Mouse (Mus musculus) embryonic facial prominence, embryonic 14.5 days (tissue): ENCODE measurements around the gene Prrc2a. TPM values are rescaled to one million over a fixed set of nuclear protein-coding genes. Genes with fewer than 3 reads are reported as not detected.
A peak's percentile ranks its signal among the peaks of the same experiment; 100 is the strongest.

Experiments used
- ATAC-seq: fragments of 200-750 bp; cut with Nextera tagmentation; 2 replicates; pipeline ENCODE4 v1.8.0; 2017; ENCODE audit warnings: low read depth, moderate number of reproducible peaks, moderate TSS enrichment
- DNase-seq: peaks from one replicate; pipeline ENCODE4 v3.0.0-alpha.2; 2015; ENCODE audit warnings: low spot score
- H3K27ac ChIP-seq: fragments of 300-500 bp; sonication (generic); replicated peaks from 2 replicates; pipeline ENCODE4 v1.5.1; 2014; ENCODE audit warnings: low read depth, mild to moderate bottlenecking, low read length, moderate library complexity
- H3K27me3 ChIP-seq: fragments of 300-500 bp; sonication (generic); replicated peaks from 2 replicates; pipeline ENCODE4 v1.6.1; 2014; ENCODE audit warnings: low read length; ENCODE audit not compliant: control insufficient read depth, insufficient read depth
- H3K36me3 ChIP-seq: fragments of 300-500 bp; sonication (generic); 2 replicates; pipeline ENCODE4 v1.6.1; 2014; ENCODE audit warnings: low read length, mixed read lengths; ENCODE audit not compliant: control insufficient read depth, insufficient read depth
- H3K4me1 ChIP-seq: fragments of 300-500 bp; sonication (generic); 2 replicates; pipeline ENCODE4 v1.6.1; 2014; ENCODE audit warnings: antibody characterized with exemption, low read length; ENCODE audit not compliant: control insufficient read depth, insufficient read depth
- H3K4me2 ChIP-seq: fragments of 300-500 bp; sonication (generic); 2 replicates; pipeline ENCODE4 v1.6.1; 2014; ENCODE audit warnings: low read depth, mild to moderate bottlenecking, low read length, moderate library complexity, mixed read lengths
- H3K4me3 ChIP-seq: fragments of 300-500 bp; sonication (generic); 2 replicates; pipeline ENCODE4 v1.5.1; 2014; ENCODE audit warnings: low read depth, mild to moderate bottlenecking, low read length
- H3K9ac ChIP-seq: fragments of 300-500 bp; sonication (generic); 2 replicates; pipeline ENCODE4 v1.6.1; 2014; ENCODE audit warnings: low read depth, mild to moderate bottlenecking, low read length, moderate library complexity, mixed read lengths
- H3K9me3 ChIP-seq: fragments of 300-500 bp; sonication (generic); 2 replicates; pipeline ENCODE4 v1.6.1; 2016; ENCODE audit warnings: low read length; ENCODE audit not compliant: control insufficient read depth
- WGBS: fragments of 180-500 bp; shearing (Covaris S2); extraction: QIAGEN DNeasy Blood & Tissue Kit; methylation state at CpG from one replicate; pipeline ENCODE4 v1.1.7; 2014; 5-methylcytosine and 5-hydroxymethylcytosine counted together
- polyA plus RNA-seq: library from polyadenylated mRNA; unstranded; fragments of >200 nt; fragmentation: Nextera tagmentation; extraction: Ambion mirVana; gene quantifications from 2 replicates; pipeline ENCODE4 v1.2.1, GENCODE M21; 2014

Prrc2a gene
- polyA plus RNA-seq, 1 experiment from 2014 or later: 151 TPM

DNA sequence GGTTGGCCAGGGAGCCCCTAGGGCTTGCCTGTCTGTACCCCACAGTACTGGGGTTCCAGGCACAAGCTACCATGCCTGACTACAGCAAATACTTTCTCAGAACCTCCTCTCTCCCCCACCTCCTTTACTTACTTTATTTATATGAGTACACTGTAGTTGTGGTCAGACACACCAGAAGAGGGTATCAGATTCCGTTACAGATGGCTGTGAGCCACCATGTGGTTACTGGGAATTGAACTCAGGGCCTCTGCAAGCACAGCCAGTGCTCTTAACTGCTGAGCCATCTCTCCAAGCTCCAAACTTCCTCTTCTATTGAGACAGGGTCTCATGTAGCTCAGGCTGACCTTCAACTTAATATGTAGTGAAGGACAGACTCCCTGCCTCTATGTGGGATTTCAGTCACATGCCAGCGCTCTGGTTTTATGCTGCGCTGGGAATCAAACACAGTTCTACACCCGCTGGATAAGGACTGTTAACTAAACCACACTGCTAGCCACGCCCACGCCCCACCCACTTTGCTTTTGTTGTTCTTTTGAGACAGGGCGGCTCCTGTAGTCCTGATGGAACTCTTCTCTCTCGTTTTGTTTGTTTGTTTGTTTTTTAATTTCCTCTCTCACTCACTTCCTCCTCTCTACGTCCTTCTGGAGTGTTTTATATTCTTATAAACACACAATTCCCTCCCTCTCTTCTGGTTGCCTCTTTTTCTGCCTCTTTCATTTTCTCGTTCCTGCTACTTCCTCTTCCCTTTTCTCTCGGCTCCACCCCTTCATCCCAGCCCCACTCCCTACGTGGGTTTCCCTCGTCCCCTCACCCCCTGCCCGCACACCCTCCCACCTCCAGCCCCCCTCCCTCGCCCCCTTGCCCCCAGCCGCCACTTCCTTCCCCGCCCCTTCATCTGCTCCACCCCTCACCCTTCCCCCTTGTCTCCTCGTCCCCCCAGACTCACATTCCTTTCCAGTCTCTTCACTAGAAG is 21.2 kb upstream of the Prrc2a start:
- Histone ChIP-seq H3K9me3 (no peaks in the 10 kb centered on the region), H3K27ac (peak overlapping the region; percentile 22), H3K9ac (peak overlapping the region; percentile 11), H3K36me3 (no peaks in the 10 kb centered on the region), H3K4me2 (peak overlapping the region; percentile 52), H3K4me3 (peak overlapping the region; percentile 35), H3K27me3 (no peaks in the 10 kb centered on the region), H3K4me1 (peaks cover 9% of the 10 kb centered on the region; the same call in 1 of the 2 replicates)
- ATAC-seq: peak; percentile 79
- DNase-seq: peak; percentile 81
- WGBS: 3% methylated on average over 18 of the region's 18 CpGs

DNA sequence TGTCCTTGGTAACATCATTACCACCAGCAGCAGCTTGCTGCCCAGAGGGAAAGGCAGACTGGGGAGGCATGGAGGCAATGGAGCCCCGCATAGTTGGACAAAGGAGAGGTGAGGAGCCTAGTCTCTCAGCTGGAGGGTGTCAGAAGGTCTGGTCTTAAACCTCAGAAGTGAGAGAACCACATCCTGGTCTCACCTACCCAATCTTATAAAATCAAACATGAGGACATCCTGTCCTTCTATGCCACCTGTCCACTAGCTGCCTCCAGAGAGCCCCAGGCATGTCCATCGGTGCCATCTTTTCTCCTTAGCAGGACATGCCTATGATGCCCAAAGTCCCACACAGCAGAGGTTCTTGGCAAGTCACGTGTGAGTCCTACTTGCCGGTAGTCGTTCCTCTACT is 15.4 kb upstream of the Prrc2a start:
- Histone ChIP-seq H3K9ac (no peak overlapping the region), H3K4me3 (no peak overlapping the region), H3K27me3 (no peaks in the 10 kb centered on the region), H3K27ac (no peak overlapping the region), H3K9me3 (no peaks in the 10 kb centered on the region), H3K36me3 (no peaks in the 10 kb centered on the region), H3K4me1 (no peaks in the 10 kb centered on the region), H3K4me2 (no peak overlapping the region)
- 95% methylated on average over 5 of the region's 5 CpGs for WGBS
- ATAC-seq: no peak
- DNase-seq: no peak

DNA sequence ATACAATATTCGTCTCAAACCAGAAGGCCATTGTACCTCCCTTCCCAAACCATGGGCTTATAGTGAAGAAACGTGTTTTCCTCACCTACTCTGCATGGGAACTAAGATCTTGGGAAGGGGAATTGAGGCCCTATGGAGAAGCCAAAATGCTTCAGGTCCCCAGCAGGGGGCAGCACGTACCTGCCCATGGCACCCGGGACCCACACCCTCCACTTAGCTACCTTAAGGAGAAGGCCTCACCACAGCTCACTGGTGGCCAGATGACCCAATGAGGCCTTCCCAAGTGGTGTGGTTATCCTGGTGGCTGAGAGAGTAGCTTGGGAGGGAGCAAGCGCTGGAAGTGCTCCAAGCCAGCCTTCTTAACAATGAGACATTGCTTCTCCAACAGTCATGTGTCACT is 13.8 kb upstream of the Prrc2a start:
- Histone ChIP-seq H3K36me3 (no peaks in the 10 kb centered on the region), H3K4me2 (no peak overlapping the region), H3K9ac (no peak overlapping the region), H3K27ac (no peak overlapping the region), H3K27me3 (no peaks in the 10 kb centered on the region), H3K4me3 (no peak overlapping the region), H3K9me3 (no peaks in the 10 kb centered on the region), H3K4me1 (peaks cover 4% of the 10 kb centered on the region; the same call in 1 of the 2 replicates)
- 18% methylated on average over 5 of the region's 5 CpGs for WGBS
- ATAC-seq (peak; percentile 82), DNase-seq (peak; percentile 74)

DNA sequence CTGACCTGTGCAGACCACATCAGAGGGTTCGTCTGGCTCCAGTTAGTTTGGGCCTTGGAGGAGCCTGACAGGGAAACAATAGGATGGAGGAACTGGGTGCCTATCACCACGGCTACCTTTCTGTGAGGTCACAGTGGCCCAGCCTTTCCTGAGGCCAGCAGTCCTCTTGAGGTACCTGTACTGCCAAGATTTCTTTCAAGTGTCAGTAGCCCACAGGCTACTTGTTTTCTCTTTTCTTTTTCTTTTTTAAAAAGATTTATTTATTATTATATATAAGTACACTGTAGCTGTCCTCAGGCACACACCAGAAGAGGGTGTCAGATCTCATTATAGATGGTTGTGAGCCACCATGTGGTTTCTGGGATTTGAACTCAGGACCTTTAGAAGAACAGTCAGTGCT is 11.3 kb upstream of the Prrc2a start, which contains the start of gene Aif1:
TSS of gene Aif1 (minus strand) at position 101 of the 400 bp plus-strand sequence.
- DNase-seq (no peak), ATAC-seq (no peak)
- Histone ChIP-seq H3K27me3 (no peaks in the 10 kb centered on the region), H3K4me1 (peaks cover 6% of the 10 kb centered on the region; the same call in 1 of the 2 replicates), H3K4me3 (no peak within 1 kb of the TSS), H3K27ac (no peak within 1 kb of the TSS), H3K9me3 (no peaks in the 10 kb centered on the region), H3K9ac (peak within 1 kb of the TSS; percentile 30; the same call in 1 of the 2 replicates), H3K36me3 (no peaks in the 10 kb centered on the region), H3K4me2 (no peak within 1 kb of the TSS)
- 41% methylated on average over 2 of the region's 2 CpGs for WGBS

DNA sequence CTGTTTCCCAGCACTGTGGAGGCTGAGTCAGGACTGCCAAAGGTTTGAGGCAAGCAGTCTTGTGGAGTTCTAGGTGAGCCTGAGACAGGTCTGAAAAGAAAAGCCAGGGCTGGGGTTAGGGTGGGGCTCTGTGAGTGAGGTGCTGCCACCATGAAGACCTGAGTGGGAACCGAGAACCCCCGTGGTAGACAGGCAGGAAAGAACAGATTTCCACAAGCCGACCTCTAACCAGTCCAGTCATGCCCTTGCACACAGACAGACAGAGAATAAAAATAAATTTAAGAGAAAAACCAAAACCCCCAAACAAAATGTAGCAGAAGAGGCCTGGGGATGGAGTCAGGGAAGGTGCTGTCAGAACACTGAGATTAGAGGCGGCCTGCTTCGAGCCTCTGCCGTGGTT is 10.7 kb upstream of the Prrc2a start:
- peaks cover 6% of the 10 kb centered on the region; the same call in 1 of the 2 replicates for H3K4me1 ChIP-seq
- H3K9me3 ChIP-seq: no peaks in the 10 kb centered on the region
- DNase-seq (no peak), ATAC-seq (no peak)
- no peaks in the 10 kb centered on the region for H3K27me3 ChIP-seq
- H3K4me2 ChIP-seq: no peak overlapping the region
- H3K27ac ChIP-seq: no peak overlapping the region
- peak overlapping the region; percentile 30; the same call in 1 of the 2 replicates for H3K9ac ChIP-seq
- H3K36me3 ChIP-seq: no peaks in the 10 kb centered on the region
- WGBS: 67% methylated on average over 6 of the region's 6 CpGs
- no peak overlapping the region for H3K4me3 ChIP-seq

DNA sequence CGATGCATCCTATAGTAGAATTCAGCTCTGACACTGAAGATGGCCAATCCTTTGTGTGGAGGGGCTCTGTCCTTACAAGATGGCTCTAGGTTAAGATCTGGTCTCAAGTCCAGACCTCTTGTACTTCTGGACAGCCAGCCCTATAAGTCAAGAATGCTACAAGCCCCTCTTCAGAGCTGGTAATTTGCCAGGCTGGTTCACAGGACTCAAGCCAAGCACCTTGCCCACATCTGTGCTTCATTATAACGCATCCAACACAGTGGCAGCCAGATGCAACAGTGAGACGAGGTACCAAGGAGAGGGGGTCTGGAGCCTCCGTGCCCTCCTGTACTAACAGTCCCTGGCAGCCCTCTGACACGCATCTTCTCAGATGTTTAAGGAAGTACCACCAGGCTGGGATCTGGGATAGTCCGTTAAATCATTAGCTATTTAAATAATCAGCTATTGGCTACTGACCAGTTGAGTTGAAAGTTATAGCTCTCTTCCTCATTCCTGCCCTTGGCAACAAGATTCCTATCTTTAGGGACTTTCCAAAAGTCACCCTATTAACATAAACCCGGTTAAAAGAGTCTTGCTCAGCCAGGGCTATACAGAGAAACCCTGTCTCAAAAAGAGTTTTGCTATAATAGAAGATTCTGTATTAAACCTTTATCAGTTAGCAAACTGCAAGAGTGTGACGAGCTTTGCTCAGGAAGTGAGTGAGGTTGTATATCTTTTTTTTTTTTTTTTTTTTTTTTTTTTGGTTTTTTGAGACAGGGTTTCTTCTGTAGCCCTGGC is 9.7 kb upstream of the Prrc2a start:
- no peaks in the 10 kb centered on the region for H3K36me3 ChIP-seq
- 58% methylated on average over 8 of the region's 8 CpGs for WGBS
- no peak overlapping the region for H3K9ac ChIP-seq
- ATAC-seq (no peak), DNase-seq (no peak)
- no peak overlapping the region for H3K4me2 ChIP-seq
- H3K4me3 ChIP-seq: no peak overlapping the region
- no peak overlapping the region for H3K27ac ChIP-seq
- peaks cover 6% of the 10 kb centered on the region; the same call in 1 of the 2 replicates for H3K4me1 ChIP-seq
- H3K27me3 ChIP-seq: no peaks in the 10 kb centered on the region
- no peaks in the 10 kb centered on the region for H3K9me3 ChIP-seq

DNA sequence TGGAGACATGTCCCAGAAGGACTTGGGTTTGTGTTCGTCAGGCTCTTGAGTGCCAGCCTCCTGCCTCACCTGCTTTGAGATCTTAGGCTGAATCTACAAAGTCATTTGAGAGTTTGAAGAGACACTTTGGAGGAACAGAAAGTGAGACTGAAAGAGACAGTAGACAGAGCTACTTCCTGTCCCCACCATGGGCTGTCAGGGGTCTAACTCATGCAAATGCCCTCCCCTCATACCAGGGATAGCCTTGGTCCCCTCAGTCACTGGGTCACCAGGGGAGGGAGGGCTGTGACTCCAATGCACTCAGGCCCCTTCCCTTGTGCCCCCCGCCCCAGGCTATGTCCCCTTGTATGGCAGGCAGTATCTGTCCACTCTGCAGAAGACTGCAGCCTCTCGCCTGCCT is 8.6 kb upstream of the Prrc2a start:
- Histone ChIP-seq H3K27ac (no peak overlapping the region; the same call in 1 of the 2 replicates), H3K27me3 (no peaks in the 10 kb centered on the region)

DNA sequence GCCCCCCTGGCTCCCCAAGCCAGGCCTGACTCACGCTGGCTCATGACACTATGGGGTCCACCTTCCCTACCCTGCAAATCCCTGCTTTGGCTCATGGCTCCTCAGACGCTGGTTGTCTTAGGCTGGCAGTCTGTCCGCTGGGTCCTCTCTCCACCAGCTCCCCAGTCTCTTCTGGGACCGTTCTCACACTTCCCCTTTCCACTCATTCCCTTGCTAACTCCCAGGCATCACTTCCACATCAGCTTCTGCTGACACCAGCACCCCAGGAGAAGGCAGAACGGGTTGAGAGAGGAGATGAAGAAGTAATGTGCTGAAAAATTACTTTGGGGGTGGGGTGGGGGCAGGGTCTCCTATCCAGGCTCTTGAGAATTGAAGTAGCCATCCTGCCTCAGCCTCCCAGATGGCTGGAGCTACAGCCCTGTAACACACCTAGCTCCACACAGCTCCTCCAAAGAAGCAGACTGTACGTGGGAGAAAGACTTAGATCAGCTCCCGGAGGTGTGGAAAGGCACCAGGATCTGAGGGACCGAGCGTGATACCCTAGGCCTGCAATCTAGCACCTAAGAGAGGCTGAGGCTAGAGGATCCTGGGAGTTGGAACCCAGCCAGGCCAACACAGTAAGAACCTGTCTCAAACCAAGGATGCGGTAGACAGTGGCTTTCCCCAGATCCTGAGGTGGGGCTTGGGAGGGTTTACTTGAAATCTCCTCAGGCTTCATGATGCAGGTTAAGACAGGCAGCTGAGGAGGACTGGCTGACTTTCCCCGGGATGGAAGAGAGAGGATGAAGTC is 7.9 kb upstream of the Prrc2a start:
- Histone ChIP-seq H3K27ac (no peak overlapping the region), H3K4me1 (peaks cover 6% of the 10 kb centered on the region; the same call in 1 of the 2 replicates), H3K9ac (no peak overlapping the region), H3K27me3 (no peaks in the 10 kb centered on the region), H3K4me3 (no peak overlapping the region), H3K36me3 (no peaks in the 10 kb centered on the region), H3K9me3 (no peaks in the 10 kb centered on the region), H3K4me2 (no peak overlapping the region)
- DNase-seq (peak; percentile 71), ATAC-seq (peak; percentile 45)
- 62% methylated on average over 11 of the region's 11 CpGs for WGBS

More for the DNA sequence above, 8.6 kb upstream of the Prrc2a start:
- peaks cover 6% of the 10 kb centered on the region; the same call in 1 of the 2 replicates for H3K4me1 ChIP-seq
- peak overlapping the region; percentile 19; the same call in 1 of the 2 replicates for H3K9ac ChIP-seq
- H3K36me3 ChIP-seq: no peaks in the 10 kb centered on the region
- H3K9me3 ChIP-seq: no peaks in the 10 kb centered on the region
- WGBS: 57% methylated on average over 3 of the region's 3 CpGs
- no peak for DNase-seq
- no peak overlapping the region for H3K4me3 ChIP-seq
- ATAC-seq: no peak
- H3K4me2 ChIP-seq: no peak overlapping the region
